Mouse (Mus musculus): Measurements from ENCODE around the gene Foxg1.

The Foxg1 gene

GRCm38 (mm10) chr12:49382565-49383520, at the start of gene Foxg1:
TSS of gene Foxg1 (plus strand) at chr12:49382660.
- no peak for DNase-seq (ENCODE audit: low read depth, low spot score)

DNA sequence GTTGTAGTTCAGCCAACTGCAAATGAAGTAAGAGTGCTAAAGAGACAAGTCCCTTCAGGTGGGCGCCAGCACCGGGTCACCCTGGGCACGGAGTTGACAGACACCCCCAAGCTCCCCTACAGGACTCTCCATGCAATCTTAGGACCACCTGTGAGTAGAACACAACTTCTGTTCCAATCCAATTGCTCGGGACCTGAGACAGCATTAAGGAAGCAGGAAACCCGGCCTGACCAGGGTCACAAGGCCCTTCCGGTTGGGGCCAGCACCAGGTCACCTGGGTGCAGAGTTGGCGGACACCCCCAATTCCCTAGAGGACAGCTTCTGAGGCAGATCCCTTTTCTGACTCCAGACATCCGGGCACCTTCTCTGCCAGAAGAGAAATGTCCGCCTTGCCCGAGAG, 32.8 kb upstream of the Foxg1 start:
- DNase-seq (ENCODE audit: low read depth, low spot score), result no peak

DNA sequence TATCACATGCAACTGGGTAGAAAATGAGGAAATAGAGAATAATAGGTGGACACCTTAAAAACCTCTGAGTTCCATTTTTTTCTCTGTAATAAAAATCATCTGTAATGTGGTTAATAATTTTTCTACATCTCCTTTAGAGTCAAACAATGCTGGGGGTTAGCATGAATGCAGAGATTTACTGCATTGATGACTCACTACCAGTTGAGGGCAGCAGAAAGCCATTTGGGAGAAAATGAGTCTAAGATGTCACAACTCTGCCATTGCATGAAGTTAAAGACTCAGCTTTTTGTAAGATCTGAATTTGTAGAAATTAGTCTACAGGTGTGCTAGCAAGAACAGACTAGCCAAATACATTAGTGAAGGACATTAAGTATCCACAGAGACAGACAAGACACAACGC, 13.5 kb upstream of the Foxg1 start:
- no peak for DNase-seq (ENCODE audit: low read depth, low spot score)

DNA sequence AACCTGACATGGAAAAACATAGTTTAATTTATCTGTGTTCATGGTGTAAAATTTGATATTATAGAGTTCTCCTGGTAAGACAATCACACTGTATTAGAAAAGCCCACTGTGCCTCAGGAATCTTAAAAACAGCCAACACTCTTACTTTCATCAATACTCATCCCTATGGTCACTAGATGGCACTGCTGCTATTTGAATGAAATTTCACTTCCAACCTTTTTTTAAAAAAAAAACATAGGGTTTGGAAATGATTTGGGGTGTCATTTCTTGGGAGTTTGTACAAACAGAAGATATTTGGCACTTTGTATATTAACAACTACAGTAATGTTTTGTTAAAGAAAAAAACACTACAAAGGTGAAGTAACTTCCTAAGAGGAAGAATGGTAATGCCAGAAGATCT, 10.3 kb upstream of the Foxg1 start:
- DNase-seq (ENCODE audit: low read depth, low spot score), result no peak

DNA sequence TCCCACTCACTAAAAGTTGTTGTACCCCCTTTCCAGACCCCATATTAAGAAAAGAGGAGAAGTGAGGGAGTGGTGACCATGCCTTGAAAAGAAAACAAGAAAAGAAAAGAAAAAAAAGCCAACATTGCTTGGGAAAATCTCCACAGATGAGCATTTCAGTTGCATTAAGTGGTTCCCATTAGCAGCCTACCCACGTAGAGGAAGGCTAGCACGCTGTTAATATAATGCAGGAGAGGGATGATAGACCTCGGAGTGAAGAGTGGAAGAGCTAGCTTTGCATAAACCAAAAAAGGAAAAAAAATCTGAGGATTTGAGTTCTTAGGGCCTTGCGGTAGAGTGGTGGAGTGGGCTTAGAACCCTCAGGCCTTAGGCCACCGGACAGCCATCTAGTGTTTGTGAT, 9.3 kb upstream of the Foxg1 start:
- DNase-seq (ENCODE audit: low read depth, low spot score), result no peak

GRCm38 (mm10) chr12:49373821-49374605, 8.4 kb upstream of the Foxg1 start:
- no peak for DNase-seq (ENCODE audit: low read depth, low spot score)

GRCm38 (mm10) chr12:49374606-49374995, 7.9 kb upstream of the Foxg1 start:
- no peak for DNase-seq (ENCODE audit: low read depth, low spot score)

DNA sequence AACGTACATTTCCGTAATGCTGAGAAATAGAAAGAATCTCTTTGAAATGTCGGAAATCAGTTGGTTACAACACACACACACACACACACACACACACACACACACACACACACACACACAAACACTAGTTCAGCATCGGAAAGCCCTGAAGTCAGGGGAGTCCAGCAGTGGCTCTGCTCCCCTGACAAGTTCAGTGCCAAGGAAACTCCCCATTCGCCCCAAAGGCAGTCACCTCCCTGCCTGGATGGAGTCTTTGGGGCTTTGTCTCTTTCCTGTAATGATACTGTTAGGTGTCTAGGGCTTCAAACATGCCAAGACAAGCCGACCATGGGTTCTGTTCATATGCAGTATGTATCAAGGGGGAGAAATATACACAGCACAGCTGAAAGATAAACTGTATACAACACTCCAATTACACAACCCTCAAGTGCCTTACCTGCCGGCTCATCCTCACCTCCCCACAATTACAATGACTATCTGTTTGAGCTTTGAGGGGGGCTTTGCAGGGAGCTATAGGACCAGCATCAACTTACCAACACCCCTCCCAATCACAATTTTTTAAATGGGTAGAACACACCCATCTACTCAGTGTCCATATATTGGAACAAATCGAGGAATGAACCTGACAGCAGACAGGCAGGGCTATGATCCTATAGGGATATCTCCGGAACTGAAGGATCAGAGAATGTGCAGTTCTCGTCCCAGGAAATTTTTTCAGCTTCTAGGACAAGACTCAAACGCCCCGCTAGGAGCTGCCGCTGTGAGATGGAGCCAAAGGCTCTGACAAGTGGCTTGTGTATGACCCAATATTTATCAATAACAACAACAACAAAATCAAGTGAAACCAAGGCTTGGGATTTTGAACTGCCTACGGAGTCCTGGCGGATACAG, 6.8 kb upstream of the Foxg1 start:
- no peak for DNase-seq (ENCODE audit: low read depth, low spot score)

GRCm38 (mm10) chr12:49376318-49376992, 6.0 kb upstream of the Foxg1 start:
- DNase-seq (ENCODE audit: low read depth, low spot score), result no peak

DNA sequence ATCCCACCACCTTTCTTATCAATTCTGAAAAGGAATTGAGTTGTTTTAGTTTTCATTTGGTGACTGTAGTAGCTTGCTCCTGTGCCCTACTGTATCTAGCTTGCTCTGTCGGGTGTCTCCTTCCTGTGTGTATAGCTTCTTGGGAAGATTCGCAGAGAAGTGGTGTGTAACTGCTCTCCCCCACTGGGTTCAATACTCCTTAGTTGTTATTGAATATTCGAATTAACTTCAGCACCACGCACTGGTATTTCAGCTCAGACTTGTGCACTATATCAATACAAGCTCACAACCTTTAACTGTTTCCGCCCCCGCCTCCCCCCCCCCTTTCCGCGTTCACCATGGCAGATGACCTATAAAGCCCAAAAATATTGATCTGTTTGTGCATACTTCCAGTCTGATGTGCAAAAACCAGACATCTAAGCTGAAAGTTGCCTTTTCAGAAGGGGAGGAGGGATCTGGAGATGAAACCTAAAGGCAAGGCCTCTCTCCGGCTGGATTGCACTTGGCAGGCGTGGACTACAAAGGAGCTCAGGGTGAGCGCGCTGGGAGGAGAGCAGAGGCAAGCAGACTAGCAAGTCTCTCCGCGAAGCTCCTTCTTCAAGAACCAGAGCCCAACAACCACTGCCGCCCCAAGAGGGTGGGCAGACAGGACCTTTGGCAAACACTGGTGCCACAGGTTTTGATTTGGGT, 5.0 kb upstream of the Foxg1 start:
- no peak for DNase-seq (ENCODE audit: low read depth, low spot score)

- no peak for DNase-seq (ENCODE audit: low read depth, low spot score)
Measured at GRCm38 (mm10) chr12:49378920-49379319, 3.5 kb upstream of the Foxg1 start.

GRCm38 (mm10) chr12:49379446-49379845, 3.0 kb upstream of the Foxg1 start:
- DNase-seq (ENCODE audit: low read depth, low spot score), result no peak

DNA sequence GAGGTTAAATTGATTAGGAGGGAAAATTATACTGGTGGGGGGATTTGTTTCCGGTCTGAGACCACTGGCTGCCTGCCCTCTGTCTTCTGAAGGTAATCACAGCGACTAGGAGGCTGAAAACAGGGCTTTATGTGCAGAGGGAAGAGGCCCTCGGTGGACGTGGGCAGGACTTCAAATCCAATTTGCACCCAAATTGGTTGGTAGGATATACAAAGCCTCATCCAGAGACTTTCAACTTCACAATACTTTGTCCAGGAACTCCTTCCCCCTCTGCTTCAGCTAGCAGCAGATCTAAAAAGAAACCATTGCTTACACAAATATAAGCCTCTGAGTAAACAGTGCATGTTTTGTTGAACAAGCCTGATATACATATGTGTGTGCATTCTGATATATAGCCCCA, 2.0 kb upstream of the Foxg1 start:
- DNase-seq (ENCODE audit: low read depth, low spot score), result no peak

DNA sequence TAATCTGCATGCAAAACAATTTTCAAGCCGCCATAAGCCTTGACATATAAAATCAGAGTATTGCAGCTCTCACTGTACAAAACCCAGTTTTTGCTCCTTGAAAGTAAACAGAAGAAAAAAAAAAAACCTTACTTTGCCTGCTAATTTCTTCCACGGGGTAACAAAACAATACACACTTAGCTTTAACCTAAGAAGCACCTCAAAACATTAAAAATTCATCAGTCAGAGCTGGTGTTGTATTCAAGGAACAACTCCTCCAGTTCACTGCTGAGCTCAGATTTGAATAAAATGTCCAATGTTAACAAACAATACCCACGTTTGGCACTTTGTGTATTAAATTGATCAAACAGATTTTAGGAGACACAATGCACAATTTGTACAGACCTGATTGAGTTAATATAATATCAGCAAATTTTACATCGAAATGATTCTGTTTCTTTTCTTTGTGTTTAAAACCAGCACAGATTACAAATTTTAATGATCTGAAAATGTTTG, 1.4 kb upstream of the Foxg1 start:
- DNase-seq (ENCODE audit: low read depth, low spot score), result no peak

DNA sequence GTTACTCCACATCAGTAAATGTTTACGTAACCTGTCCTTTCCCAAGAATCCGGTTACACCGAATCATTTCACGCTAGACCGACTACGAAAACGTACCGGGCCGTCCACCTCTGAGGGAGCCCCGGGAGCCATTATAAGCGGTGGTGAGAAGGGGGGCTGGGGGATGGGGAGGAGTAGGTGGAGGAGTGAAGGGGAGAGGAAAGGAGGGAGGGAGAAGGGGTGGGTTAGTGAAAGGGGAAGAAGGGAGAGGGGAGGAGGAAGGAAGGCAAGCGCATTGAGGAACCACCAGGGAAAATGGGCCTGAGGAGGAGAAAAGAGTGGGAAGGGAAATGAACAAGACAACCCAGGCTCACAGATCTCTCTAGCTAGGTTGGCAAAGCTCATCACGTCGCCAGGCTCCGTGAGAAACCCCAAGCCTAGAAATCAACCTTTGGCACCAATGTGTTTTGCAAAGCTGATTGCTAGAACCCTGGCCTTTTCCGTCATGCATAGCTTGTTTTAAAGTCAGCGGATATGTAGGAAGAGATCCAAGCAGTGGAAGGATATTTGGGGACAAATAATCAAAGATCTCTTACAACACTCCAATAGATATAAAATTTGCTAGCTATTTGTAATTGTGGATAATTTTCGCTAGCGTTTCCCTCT, 617 bp upstream of the Foxg1 start:
- no peak for DNase-seq (ENCODE audit: low read depth, low spot score)

GRCm38 (mm10) chr12:49383521-49384133, 1.2 kb downstream of the Foxg1 start:
- DNase-seq (ENCODE audit: low read depth, low spot score), result no peak

- no peak for DNase-seq (ENCODE audit: low read depth, low spot score)
Measured at GRCm38 (mm10) chr12:49384295-49384875, 1.9 kb downstream of the Foxg1 start.

GRCm38 (mm10) chr12:49384876-49385630, 2.6 kb downstream of the Foxg1 start, which contains the start of gene Gm43517:
TSS of gene Gm43517 (plus strand) at chr12:49385174.
- DNase-seq (ENCODE audit: low read depth, low spot score), result no peak

Data from forelimb bud, embryonic 11.5 days (tissue).